Mouse (Mus musculus): ENCODE measurements around the gene Cbln3.
A peak's percentile ranks its signal among the peaks of the same experiment; 100 is the strongest.

The Cbln3 gene

GRCm38 (mm10) chr14:55884166-55884565 is at the start of gene Cbln3:
Gene Cbln3 (minus strand): TSS chr14:55884392.
- DNase-seq (ENCODE audit: low read depth): peak; percentile 61

DNA sequence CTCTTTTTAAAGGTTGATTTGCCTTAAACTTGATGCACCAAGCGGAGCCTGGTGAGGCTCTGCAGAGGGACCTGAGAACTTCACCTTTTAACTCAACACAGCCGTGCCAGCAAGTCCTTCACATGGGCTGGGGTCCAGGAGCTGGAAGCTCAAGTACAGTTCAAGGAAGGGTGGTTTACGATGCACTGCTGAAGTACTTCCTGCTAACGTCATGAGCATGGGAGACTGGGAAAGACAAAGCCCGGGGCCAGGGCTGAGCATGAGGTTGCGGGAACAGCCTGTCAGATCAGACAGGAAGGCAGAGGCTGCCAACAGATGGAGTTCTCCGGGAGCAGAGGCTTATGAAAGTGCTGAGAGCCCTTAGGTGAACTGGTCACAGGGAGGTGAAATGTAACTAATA is 49.4 kb upstream of the Cbln3 start:
- DNase-seq (ENCODE audit: low read depth): peak; percentile 37

- no peak for DNase-seq (ENCODE audit: low read depth)
Measured at GRCm38 (mm10) chr14:55929263-55929997, 45.2 kb upstream of the Cbln3 start.

- DNase-seq (ENCODE audit: low read depth): peak; percentile 80
Measured at GRCm38 (mm10) chr14:55926847-55927246, 42.7 kb upstream of the Cbln3 start.

DNA sequence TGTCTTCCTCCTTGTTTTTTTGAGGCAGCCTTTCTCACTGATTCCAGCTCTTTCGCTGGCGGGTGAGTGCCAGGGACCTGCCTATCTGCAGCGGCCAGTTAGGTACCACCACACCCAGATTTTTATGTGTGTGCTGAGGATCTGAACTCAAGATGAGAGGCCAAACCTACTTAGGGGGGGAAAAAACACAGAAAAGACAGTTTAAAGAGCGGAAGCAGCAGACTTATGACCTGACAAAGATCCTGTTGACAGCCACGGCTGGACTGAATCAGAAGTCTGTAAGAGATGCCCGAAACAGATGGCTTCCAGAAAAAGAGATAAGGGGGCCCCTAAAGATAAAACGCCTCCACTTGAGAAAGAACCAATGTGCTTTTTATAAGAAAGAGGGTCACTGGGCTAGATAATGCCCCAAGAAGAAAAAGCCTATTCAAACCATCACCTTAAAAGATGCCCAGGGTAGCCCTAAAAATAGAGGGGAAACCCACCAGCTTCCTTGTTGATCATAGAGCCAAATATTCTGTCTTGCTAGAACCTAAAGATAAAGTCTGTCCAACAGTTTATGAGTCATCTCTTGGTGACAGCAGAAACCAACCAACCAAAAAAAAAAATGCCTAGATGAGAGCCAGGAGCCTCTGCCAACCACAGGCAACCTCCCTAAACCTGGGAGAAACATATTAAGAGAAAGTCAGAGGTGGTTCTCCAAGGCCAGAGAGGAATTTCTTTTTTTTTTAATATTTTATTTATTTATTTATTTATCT is 38.5 kb upstream of the Cbln3 start:
- DNase-seq (ENCODE audit: low read depth): peak; percentile 98

DNA sequence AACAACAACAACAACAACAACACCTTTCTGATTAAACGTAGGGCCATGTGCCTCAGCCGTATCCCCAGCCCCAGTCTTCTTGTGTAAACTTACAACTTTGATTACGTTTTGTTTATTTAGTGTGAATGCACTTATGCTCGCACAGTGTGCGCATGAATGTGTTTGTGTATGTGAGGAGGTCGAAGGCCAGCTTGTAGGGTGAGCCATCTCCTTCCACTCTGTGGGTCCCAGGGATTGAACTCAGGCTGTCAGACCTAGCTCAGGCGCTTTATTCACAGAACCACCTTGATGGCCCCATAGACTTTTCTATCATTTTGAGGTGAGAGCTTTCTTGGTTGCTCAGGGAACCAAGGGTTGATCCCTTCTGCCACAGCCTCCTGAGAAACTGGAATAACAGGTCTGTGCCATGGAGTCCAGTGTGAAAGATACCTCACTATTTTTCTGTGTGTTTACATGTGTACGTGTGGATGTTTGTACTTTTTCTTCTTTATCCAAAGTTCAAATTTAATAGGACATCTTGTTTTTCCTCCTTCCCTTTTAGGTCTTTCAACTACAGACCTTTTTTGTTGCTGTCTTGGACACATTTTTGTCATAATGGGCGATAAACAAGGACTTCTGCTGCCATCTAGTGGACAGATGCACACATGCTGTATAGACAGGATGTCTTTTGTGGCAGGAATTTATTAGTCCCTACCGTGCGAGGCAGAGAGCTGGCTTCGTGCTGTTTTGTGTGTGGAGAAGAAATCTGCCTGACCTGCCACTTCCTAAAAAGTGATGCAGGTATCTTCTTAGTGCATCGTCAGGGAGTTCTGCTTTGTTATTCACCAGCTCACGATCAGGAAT is 34.3 kb upstream of the Cbln3 start:
- peak; percentile 96 for DNase-seq (ENCODE audit: low read depth)

GRCm38 (mm10) chr14:55913406-55913805 is 29.2 kb upstream of the Cbln3 start:
- DNase-seq (ENCODE audit: low read depth): peak; percentile 96

GRCm38 (mm10) chr14:55905518-55905917 is 21.3 kb upstream of the Cbln3 start:
- DNase-seq (ENCODE audit: low read depth): peak; percentile 64

DNA sequence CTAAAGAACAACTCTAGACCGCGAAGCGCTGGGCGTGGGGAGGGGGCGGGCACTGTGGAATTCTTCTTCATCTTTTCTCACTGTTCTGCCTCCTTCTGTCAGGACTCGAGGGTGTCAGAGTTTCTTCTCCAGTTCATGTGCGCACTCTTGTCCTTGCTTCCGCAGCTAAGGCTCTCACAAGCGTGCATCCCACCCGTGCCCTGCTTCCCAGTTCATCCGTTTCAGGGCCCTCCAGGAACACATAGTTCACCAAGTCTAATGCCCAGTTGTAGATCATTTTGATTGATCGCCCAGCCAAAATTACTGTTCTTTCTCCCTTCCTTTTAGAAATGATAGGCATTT is 16.2 kb upstream of the Cbln3 start:
- DNase-seq (ENCODE audit: low read depth): no peak

DNA sequence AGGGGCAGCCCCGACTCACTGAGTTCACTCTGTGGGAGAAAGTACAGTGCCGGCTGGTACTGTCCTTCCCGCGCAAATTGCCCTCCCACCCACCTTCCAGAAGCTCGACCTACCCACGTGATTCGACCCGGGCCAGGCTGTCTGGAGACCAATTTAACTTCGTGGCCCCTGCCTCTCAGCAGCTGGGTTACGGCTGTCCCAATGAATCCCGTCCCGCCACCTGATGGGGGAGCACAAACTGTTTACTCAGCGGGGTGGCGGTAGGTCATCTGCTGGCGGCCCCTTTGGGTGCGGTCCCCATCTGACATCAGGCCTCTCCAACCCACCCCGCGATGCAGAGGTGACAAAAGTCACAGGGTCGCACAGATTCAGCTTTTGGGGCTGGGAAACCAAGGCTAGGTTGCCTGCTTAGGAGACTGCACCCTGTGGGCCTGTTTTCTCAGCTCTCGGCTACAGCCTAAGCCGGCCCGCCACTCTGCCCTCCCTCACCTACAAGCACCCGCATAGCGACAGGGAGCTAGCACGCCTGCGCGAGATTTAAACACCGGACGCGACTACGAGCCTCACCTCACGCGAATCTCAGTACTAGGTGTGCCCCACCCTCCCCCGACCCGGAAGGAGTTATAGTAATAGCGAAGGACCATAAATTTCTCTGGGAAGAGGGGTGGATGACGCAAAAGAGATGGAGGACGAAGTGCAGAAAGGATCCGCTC is 15.7 kb upstream of the Cbln3 start, which contains the start of gene Sdr39u1:
Gene Sdr39u1 (minus strand): TSS at position 593 of the 713 bp plus-strand sequence.
- DNase-seq (ENCODE audit: low read depth): no peak

GRCm38 (mm10) chr14:55898947-55899346 is 14.8 kb upstream of the Cbln3 start:
- no peak for DNase-seq (ENCODE audit: low read depth)

DNA sequence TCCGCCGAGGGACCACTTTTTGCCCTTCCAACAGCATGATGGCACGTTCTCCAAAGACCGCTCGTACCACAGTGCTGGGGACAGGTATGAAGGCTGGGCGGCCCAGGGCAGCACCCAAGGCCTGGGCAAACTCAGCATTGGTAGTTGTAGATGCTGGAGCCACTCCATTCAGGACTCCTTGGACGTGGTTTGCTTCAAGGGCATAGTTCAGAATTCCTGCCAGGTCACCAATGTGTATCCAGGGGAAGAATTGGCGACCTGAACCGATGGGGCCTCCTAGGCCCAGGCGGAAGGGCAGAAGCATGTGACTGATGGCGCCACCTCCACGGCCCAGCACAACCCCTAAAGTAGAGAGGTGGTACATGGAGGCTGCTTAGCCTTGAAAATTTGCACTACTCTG is 13.5 kb upstream of the Cbln3 start:
- DNase-seq (ENCODE audit: low read depth): no peak

DNA sequence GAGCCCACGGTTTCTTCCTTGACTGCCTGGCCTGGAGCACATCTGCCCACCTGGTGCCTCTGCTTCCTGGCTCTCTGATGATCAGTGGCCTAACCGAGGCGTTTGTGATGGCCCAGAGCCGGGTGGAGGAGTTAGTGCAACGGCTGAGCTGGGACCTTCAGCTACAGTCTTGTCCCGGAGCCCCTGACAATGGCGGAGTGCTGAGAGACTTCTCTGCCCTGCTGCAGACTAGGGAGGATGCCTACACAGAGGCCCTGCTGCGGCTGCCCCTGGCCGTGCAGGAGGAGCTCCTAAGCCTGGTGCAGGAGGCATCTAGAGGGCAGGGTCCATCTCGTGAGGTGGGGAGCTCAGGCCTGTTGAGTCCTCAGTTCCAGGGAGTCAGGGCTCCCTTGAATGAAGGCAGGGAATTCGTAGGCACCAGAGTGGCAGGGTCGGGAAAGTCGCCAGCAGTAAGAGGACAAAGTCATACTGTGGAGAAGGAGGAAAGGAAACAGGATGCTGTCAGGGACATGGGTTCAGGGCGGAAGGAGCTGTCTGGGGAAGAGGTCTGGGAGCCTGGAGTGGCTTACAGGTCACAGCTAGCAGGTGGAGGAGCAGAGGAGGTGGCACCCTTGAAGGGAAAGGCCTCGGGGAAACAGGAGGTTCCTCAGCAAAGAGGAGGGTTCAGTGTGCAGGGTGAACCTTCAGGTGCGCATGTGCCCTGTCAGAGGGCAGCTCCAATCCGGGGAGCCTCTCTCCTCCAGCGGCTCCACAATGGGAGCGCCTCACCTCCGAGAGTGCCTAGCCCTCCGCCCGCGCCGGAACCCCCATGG is 2.6 kb upstream of the Cbln3 start:
- DNase-seq (ENCODE audit: low read depth): no peak

DNA sequence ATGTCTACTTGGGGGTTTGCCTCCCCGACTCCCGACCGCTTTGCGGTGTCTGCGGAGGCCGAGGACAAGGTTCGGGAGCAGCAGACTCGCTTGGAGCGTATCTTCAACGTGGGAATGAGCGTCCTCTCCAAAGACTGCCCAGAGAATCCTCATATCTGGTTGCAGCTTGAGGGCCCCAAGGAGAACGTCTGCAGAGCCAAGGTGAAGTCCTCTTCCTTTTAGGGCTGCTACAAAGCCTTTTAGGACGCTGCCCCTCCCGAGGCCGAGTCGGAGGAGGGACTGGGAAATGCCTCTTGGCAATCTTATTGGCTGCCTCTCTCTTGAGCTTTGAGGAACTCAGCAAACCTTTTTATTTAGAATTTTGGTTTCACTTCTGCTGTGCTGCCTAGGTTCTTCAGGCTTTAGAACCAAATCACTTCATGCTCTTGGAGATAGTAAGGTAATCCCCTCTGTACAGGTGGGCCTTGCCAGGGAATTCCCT is 1.6 kb upstream of the Cbln3 start:
- peak; percentile 90 for DNase-seq (ENCODE audit: low read depth)

DNA sequence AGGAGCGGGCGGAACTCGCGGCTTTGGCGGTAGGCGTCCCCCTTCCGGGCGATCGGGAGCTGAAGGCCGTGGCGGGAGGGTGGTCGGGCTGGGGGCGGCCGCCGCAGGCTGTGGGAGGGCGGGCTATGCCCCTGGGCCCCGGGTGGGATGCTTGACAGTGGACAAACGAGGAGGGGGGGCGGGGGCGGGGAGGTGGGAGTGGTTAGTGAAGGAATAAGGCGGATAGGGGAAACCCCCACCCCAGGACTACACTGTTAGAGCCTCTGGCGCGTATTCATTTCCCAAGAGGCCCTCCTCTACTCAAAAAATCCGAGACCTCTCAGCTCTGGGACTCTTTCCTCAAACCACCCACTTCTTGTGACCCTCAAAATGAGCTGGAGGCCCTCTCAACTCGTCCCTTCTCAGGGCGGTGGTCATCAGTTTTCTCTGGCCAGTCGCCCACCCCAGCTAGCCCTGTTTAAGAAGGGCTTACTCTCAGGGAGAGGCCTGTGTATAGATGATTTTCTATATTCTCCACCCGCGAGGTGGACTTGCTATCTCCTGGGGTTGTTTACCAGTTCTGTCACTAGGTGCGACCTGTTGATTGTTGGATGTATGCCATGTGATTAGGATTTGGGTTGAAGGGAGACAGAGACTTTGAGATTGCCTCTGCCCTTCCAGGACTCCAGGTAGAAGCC is 1.1 kb upstream of the Cbln3 start:
- DNase-seq (ENCODE audit: low read depth): no peak

DNA sequence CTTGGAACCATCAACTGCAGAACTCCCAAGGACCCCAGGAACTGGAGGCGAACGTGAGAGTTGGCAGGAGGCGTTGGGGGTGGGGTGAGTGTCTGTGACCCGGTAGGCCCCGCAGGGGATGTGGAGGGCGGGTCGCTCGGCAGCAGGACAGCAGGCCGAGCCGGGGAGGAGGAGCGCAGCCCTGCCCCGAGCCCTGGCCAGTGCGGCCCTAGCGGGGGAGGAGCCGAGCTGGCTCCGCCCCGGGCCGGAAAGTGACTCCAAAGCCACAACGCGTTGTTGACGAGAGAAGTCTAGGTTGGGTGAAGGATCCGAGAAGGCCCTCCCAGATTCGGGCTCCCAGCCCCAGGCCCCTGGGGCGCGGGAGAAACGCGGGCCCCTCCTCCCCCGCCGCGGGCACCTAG is 521 bp upstream of the Cbln3 start, which contains the start of gene Khnyn:
Gene Khnyn (plus strand): TSS at position 235 of the 401 bp plus-strand sequence.
- peak; percentile 96 for DNase-seq (ENCODE audit: low read depth)

- DNase-seq (ENCODE audit: low read depth): no peak
Measured at GRCm38 (mm10) chr14:55883663-55884062, 529 bp downstream of the Cbln3 start.

DNA sequence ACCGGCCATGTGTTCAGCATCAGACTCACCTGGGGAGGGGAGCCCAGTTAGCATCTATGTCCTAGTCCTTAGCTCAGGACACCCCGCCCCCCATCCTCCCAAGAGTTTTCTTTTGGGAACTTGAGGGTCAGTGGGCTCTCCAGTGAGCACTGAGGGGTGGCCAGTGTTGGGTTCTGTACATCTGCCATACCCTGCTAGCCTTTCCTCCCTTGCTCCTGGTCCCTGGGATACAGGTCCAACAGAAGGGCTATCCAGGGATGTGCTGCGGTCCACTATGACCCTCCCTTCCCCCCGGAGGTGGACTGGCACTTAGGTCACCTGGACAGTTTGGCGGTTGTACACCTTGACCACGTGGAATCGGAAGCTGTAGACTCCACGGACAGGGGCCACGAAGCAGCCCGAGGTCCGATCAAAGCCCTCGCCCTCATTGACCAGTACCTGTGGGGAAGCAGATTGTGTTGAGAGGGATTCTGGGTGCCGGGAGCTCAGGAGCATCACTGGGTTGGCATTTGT is 987 bp downstream of the Cbln3 start:
- DNase-seq (ENCODE audit: low read depth): no peak

GRCm38 (mm10) chr14:55882171-55882641 is 2.0 kb downstream of the Cbln3 start:
- peak; percentile 55 for DNase-seq (ENCODE audit: low read depth)

- peak; percentile 36 for DNase-seq (ENCODE audit: low read depth)
Measured at GRCm38 (mm10) chr14:55880982-55881381, 3.2 kb downstream of the Cbln3 start.

All from 416B (cell line).